Mouse (Mus musculus) myocyte (in vitro differentiated cells): ENCODE results near the gene Tspo2. TPM values are rescaled to one million over a fixed set of nuclear protein-coding genes. Genes with fewer than 3 reads are reported as not detected.

ENCODE experiments used
- H3K27me3 ChIP-seq: one replicate; pipeline ENCODE4 v1.6.1; 2011; ENCODE audit not compliant: control insufficient read depth, insufficient read depth, insufficient read length
- H3K36me3 ChIP-seq: one replicate; pipeline ENCODE4 v1.6.1; 2011; ENCODE audit not compliant: control insufficient read depth, insufficient read depth
- H3K4me2 ChIP-seq: one replicate; pipeline ENCODE4 v1.6.1; 2011; ENCODE audit warnings: low read depth, control low read depth
- H3K4me3 ChIP-seq: one replicate; pipeline ENCODE4 v1.5.1; 2011; ENCODE audit warnings: mild to moderate bottlenecking, control low read depth, moderate library complexity
- H3K79me2 ChIP-seq: one replicate; pipeline ENCODE4 v1.6.1; 2011; ENCODE audit not compliant: control insufficient read depth, insufficient read depth
- H3ac ChIP-seq: one replicate; pipeline ENCODE4 v1.6.1; 2011; ENCODE audit not compliant: control insufficient read depth, insufficient read length
- CEBPB ChIP-seq: IDR thresholded peaks from 2 replicates; pipeline ENCODE4 v1.6.1; 2011; ENCODE audit warnings: mild to moderate bottlenecking, moderate library complexity; ENCODE audit not compliant: poor library complexity, insufficient read depth, severe bottlenecking
- E2F4 ChIP-seq: IDR thresholded peaks from one replicate; pipeline ENCODE4 v1.6.1; 2011; ENCODE audit warnings: mild to moderate bottlenecking, control low read depth, moderate library complexity; ENCODE audit not compliant: insufficient read depth
- MAX ChIP-seq: IDR thresholded peaks from one replicate; pipeline ENCODE4 v1.6.1; 2011; ENCODE audit warnings: low read depth, mild to moderate bottlenecking, control low read depth
- MYOD1 ChIP-seq, 3 experiments: IDR thresholded peaks; one replicate each; pipeline ENCODE4 v1.6.1; 2011; ENCODE audit warnings: control low read depth in 2 of 3, low read depth in 2 of 3, mild to moderate bottlenecking in 2 of 3, moderate library complexity in 1 of 3; ENCODE audit not compliant: insufficient read length in 2 of 3, control insufficient read depth in 1 of 3
- MYOG ChIP-seq, 3 experiments: IDR thresholded peaks; one replicate each; pipeline ENCODE4 v1.6.1; 2011; ENCODE audit warnings: control low read depth in 2 of 3, low read depth in 2 of 3, mild to moderate bottlenecking in 2 of 3; ENCODE audit not compliant: insufficient read length in 2 of 3, control insufficient read depth in 1 of 3, insufficient read depth in 1 of 3
- POLR2A ChIP-seq: IDR thresholded peaks from one replicate; pipeline ENCODE4 v1.6.1; 2011; ENCODE audit warnings: low read depth, mild to moderate bottlenecking, control low read depth, moderate library complexity; ENCODE audit not compliant: insufficient read length
- POLR2AphosphoS2 ChIP-seq: IDR thresholded peaks from one replicate; pipeline ENCODE4 v1.6.1; 2011; ENCODE audit warnings: low read depth, control low read depth; ENCODE audit not compliant: insufficient read length
- REST ChIP-seq: IDR thresholded peaks from one replicate; pipeline ENCODE4 v1.6.1; 2011; ENCODE audit warnings: mild to moderate bottlenecking, control low read depth, moderate library complexity; ENCODE audit not compliant: insufficient read depth, insufficient read length
- SRF ChIP-seq: IDR thresholded peaks from one replicate; pipeline ENCODE4 v1.6.1; 2011; ENCODE audit warnings: low read depth; ENCODE audit not compliant: control insufficient read depth, insufficient read length
- TCF12 ChIP-seq: IDR thresholded peaks from one replicate; pipeline ENCODE4 v1.6.1; 2011; ENCODE audit warnings: mild to moderate bottlenecking, control low read depth; ENCODE audit not compliant: poor library complexity, insufficient read depth, severe bottlenecking
- TCF3 ChIP-seq: IDR thresholded peaks from one replicate; pipeline ENCODE4 v1.6.1; 2011; ENCODE audit warnings: low read depth, control low read depth; ENCODE audit not compliant: insufficient read length
- USF1 ChIP-seq: IDR thresholded peaks from one replicate; pipeline ENCODE4 v1.6.1; 2011; ENCODE audit warnings: low read depth, mild to moderate bottlenecking, control low read depth, moderate library complexity
- polyA plus RNA-seq: library from polyadenylated mRNA; unstranded; fragments of >200 nt; fragmentation: generic; extraction: Trizol; gene quantifications from one replicate; pipeline ENCODE4 v1.2.1, GENCODE M21; 2012; ENCODE audit warnings: missing spikeins

The Tspo2 gene
- polyA plus RNA-seq: not detected

DNA sequence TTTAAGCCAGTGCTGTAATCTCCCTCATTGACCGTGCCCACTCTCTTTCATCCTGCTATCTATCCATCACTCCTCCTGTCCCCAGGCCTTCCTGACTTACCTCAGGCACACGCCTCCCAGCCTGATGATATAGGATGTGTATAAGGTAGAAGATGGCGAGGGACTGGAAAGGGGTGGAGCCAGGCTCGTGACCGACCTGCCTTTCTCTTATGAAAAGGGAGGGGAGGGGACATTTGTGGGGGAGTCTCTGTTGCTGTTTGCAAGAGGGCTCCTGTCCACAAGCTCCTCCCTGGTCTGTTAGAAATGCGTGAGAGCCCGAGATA lies at the start of gene Tspo2:
Tspo2 (minus strand) TSS at position 170 of the 323 bp plus-strand sequence.
- no peak within 1 kb of the TSS for H3K4me3 ChIP-seq
- no peak within 1 kb of the TSS for H3ac ChIP-seq
- no peak for TF ChIP-seq MAX
- no peak for TF ChIP-seq CEBPB
- no peak for TF ChIP-seq SRF
- no peak for TF ChIP-seq MYOG (IDR thresholded peaks at IDR 0.05; ENCODE audit: control insufficient read depth in 1 of 3, insufficient read depth in 1 of 3, insufficient read length in 2 of 3, low read depth in 2 of 3)
- TF ChIP-seq POLR2A: no peak
- TF ChIP-seq TCF12: no peak
- no peak for TF ChIP-seq REST
- no peak for TF ChIP-seq TCF3
- TF ChIP-seq POLR2AphosphoS2: no peak
- no peak for TF ChIP-seq E2F4
- no peak for TF ChIP-seq MYOD1 (IDR thresholded peaks at IDR 0.05; ENCODE audit: control insufficient read depth in 1 of 3, insufficient read length in 2 of 3, low read depth in 2 of 3)
- no peak for TF ChIP-seq USF1
- no peaks in the 10 kb centered on the region for H3K79me2 ChIP-seq
- no peaks in the 10 kb centered on the region for H3K36me3 ChIP-seq
- no peaks in the 10 kb centered on the region for H3K27me3 ChIP-seq
- no peak within 1 kb of the TSS for H3K4me2 ChIP-seq

DNA sequence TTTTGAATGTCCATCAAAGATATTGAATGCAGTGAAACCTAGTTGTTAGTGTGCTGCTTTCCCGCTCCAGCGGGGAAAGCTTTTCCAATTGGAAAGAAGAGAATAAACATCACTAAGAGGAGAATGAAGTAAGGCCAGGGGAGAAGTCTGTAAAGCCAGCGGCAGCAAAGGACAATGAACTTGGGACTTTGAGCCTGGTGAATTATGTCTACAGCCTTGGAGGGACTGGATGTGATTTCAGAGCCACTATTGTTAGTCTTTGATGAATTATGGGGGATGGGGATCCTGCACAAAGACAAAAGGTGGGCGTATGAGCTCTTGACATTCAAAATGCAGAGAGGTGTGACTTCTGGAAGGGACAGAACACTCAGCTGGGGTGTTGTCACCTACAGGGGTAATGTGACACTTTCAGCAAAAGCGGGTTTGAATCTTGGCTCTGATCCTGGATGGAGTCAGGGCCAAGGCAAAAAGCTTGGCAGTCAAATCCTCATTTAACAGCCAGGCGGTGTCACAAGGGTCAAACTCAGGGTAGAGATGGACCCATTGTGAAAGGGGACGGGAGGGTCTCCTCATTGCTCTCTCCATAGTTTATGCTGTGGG lies 49.6 kb upstream of the Tspo2 start:
- Histone ChIP-seq H3K4me3 (no peak overlapping the region), H3K36me3 (no peaks in the 10 kb centered on the region), H3K27me3 (no peaks in the 10 kb centered on the region), H3K4me2 (no peak overlapping the region), H3ac (no peak overlapping the region), H3K79me2 (no peaks in the 10 kb centered on the region)
- TF ChIP-seq MAX: no peak
- TF ChIP-seq USF1: no peak
- TF ChIP-seq REST: no peak
- TF ChIP-seq SRF: no peak
- TF ChIP-seq MYOG (IDR thresholded peaks at IDR 0.05; ENCODE audit: control insufficient read depth in 1 of 3, insufficient read depth in 1 of 3, insufficient read length in 2 of 3, low read depth in 2 of 3): no peak
- TF ChIP-seq POLR2AphosphoS2: no peak
- TF ChIP-seq POLR2A: no peak
- TF ChIP-seq E2F4: no peak
- TF ChIP-seq CEBPB: no peak
- no peak for TF ChIP-seq TCF3
- no peak for TF ChIP-seq MYOD1 (IDR thresholded peaks at IDR 0.05; ENCODE audit: control insufficient read depth in 1 of 3, insufficient read length in 2 of 3, low read depth in 2 of 3)
- TF ChIP-seq TCF12: no peak

DNA sequence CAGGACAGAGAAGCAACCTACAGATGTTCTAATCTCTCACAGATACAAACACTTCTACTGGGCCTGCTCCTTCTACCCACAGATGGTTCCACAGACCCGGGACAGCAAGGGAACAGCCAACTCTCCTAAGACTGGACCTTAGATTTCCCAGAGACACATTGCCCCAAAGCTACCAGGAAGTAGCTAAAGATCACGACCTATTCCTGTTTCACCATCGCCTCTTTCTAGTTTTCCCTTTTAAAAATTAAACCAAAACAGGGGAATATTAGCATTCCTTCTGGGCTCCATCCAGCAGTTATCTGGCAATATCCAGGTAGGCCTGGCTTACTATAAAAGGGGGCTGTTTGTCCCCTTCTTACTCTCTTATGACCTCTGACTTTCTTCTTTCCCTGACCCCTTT lies 46.7 kb upstream of the Tspo2 start:
- Histone ChIP-seq H3K4me3 (no peak overlapping the region), H3ac (no peak overlapping the region), H3K4me2 (no peak overlapping the region), H3K27me3 (no peaks in the 10 kb centered on the region), H3K79me2 (no peaks in the 10 kb centered on the region), H3K36me3 (no peaks in the 10 kb centered on the region)
- TF ChIP-seq REST (no peak), POLR2A (no peak), TCF12 (no peak), TCF3 (no peak), MAX (no peak), POLR2AphosphoS2 (no peak), CEBPB (no peak), E2F4 (no peak), USF1 (no peak)

DNA sequence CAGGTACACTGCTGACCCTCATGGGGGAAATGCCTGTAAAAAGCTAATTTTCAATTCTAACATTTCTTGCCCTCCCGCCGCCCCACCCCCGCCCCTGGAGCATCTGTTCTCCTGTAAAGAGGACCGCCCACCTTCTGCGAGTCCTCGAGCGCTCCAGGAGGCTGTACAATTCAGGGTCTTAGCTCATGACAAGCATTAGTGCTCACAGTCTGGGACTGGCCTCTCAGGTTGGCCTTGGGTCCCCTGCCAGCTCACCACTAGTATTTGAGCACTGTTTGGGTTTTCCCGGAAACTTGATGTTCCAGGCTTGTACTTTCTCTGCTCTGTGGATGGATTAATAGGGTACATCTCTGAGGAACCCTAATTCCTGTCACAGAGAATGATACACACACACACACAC lies 42.7 kb upstream of the Tspo2 start:
- no peak overlapping the region for H3ac ChIP-seq
- no peaks in the 10 kb centered on the region for H3K27me3 ChIP-seq
- TF ChIP-seq SRF (no peak), MYOD1 (IDR thresholded peaks at IDR 0.05; ENCODE audit: control insufficient read depth in 1 of 3, insufficient read length in 2 of 3, low read depth in 2 of 3) (no peak), POLR2AphosphoS2 (no peak)
- no peaks in the 10 kb centered on the region for H3K36me3 ChIP-seq
- H3K79me2 ChIP-seq: no peaks in the 10 kb centered on the region
- H3K4me2 ChIP-seq: no peak overlapping the region
- no peak overlapping the region for H3K4me3 ChIP-seq

DNA sequence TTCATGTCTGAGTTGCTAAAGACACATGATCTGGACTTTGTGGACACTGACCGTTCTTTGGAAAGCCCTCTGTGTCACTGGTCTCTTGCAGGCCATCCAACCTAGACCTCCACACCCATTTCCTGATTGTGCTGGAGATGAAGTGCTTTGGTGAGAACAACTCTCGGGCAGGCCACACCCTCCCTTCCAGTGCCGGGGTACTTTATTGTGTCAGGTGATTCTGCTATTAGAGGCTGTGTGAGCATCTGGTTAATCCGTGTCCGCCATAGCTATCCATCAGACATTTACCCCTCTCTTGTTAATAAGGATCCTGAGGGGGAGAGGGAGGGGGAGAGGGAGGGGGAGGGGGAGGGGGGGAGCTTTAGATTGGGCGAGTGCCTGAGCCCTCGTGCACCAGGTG lies 42.3 kb upstream of the Tspo2 start:
- H3K36me3 ChIP-seq: no peaks in the 10 kb centered on the region
- no peak overlapping the region for H3K4me2 ChIP-seq
- no peak overlapping the region for H3ac ChIP-seq
- no peaks in the 10 kb centered on the region for H3K27me3 ChIP-seq
- TF ChIP-seq REST (no peak), MYOD1 (IDR thresholded peaks at IDR 0.05; ENCODE audit: control insufficient read depth in 1 of 3, insufficient read length in 2 of 3, low read depth in 2 of 3) (no peak), TCF12 (no peak), MYOG (IDR thresholded peaks at IDR 0.05; ENCODE audit: control insufficient read depth in 1 of 3, insufficient read depth in 1 of 3, insufficient read length in 2 of 3, low read depth in 2 of 3) (no peak), SRF (no peak), E2F4 (no peak), USF1 (no peak), CEBPB (no peak), POLR2A (no peak), MAX (no peak)
- H3K79me2 ChIP-seq: no peaks in the 10 kb centered on the region
- no peak overlapping the region for H3K4me3 ChIP-seq
